Mouse (Mus musculus) MEL (cell line): ENCODE data around the gene Pot1b. TPM values are rescaled to one million over a fixed set of nuclear protein-coding genes. Genes with fewer than 3 reads are reported as not detected.

ENCODE experiments used
- DNase-seq: peaks from one replicate; pipeline ENCODE4 v3.0.0; 2011; ENCODE audit warnings: low read depth, low spot score
- H3K27ac ChIP-seq: 2 replicates; pipeline ENCODE4 v1.5.1; 2012; ENCODE audit warnings: low read depth, mild to moderate bottlenecking, control low read depth, low read length, moderate library complexity; ENCODE audit not compliant: control insufficient read depth
- H3K27me3 ChIP-seq, 2 experiments: fragments of 150-350 bp in 1 of 2; sonication (generic) in 1 of 2; 2 replicates each; pipeline ENCODE4 v1.6.1; 2012; ENCODE audit warnings: low read length in 2 of 2, mild to moderate bottlenecking in 2 of 2, improper control_type of control experiment in 1 of 2, moderate library complexity in 1 of 2; ENCODE audit not compliant: insufficient read depth in 2 of 2, control insufficient read depth in 1 of 2
- H3K36me3 ChIP-seq, 2 experiments: 2 replicates each; pipeline ENCODE4 v1.6.1; 2012 to 2014; ENCODE audit warnings: low read length in 2 of 2, improper control_type of control experiment in 1 of 2, inconsistent platforms in 1 of 2, mild to moderate bottlenecking in 1 of 2; ENCODE audit not compliant: insufficient read depth in 2 of 2, control insufficient read depth in 1 of 2
- H3K4me1 ChIP-seq, 2 experiments: fragments of 150-350 bp in 1 of 2; sonication (generic) in 1 of 2; 2 replicates each; pipeline ENCODE4 v1.6.1; 2012; ENCODE audit warnings: low read length in 2 of 2, improper control_type of control experiment in 1 of 2, mild to moderate bottlenecking in 1 of 2; ENCODE audit not compliant: insufficient read depth in 2 of 2, control insufficient read depth in 1 of 2
- H3K4me3 ChIP-seq, 2 experiments: fragments of 150-350 bp in 1 of 2; sonication (generic) in 1 of 2; 2 replicates each; pipeline ENCODE4 v1.5.1; 2012; ENCODE audit warnings: low read depth in 2 of 2, low read length in 2 of 2, mild to moderate bottlenecking in 2 of 2, moderate library complexity in 2 of 2, control low read depth in 1 of 2, improper control_type of control experiment in 1 of 2; ENCODE audit not compliant: control insufficient read depth in 1 of 2, insufficient read depth in 1 of 2
- H3K79me2 ChIP-seq: 2 replicates; pipeline ENCODE4 v1.6.1; 2012; ENCODE audit warnings: mild to moderate bottlenecking, low read length, moderate library complexity; ENCODE audit not compliant: control insufficient read depth, poor library complexity, insufficient read depth
- H3K9ac ChIP-seq: 2 replicates; pipeline ENCODE4 v1.6.1; 2012; ENCODE audit warnings: low read depth, mild to moderate bottlenecking, control low read depth, low read length, moderate library complexity; ENCODE audit not compliant: control insufficient read depth, poor library complexity, severe bottlenecking
- H3K9me3 ChIP-seq: fragments of 150-350 bp; sonication (generic); replicated peaks from 2 replicates; pipeline ENCODE4 v1.6.1; 2012; ENCODE audit warnings: mild to moderate bottlenecking, low read length, improper control_type of control experiment, moderate library complexity; ENCODE audit not compliant: insufficient read depth
- BHLHE40 ChIP-seq: IDR thresholded peaks from 2 replicates; pipeline ENCODE4 v1.6.1; 2012; ENCODE audit warnings: low read depth, mild to moderate bottlenecking, inconsistent platforms, low read length, improper control_type of control experiment, borderline replicate concordance
- CHD1 ChIP-seq: IDR thresholded peaks from 2 replicates; pipeline ENCODE4 v1.6.1; 2012; ENCODE audit warnings: low read depth, mild to moderate bottlenecking, inconsistent platforms, low read length, improper control_type of control experiment
- CHD2 ChIP-seq: IDR thresholded peaks from 2 replicates; pipeline ENCODE4 v1.6.1; 2011; ENCODE audit warnings: low read length, improper control_type of control experiment
- E2F4 ChIP-seq: IDR thresholded peaks from 2 replicates; pipeline ENCODE4 v1.6.1; 2011; ENCODE audit warnings: low read depth, low read length, improper control_type of control experiment, borderline replicate concordance
- ELF1 ChIP-seq: IDR thresholded peaks from 2 replicates; pipeline ENCODE4 v1.6.1; 2014; ENCODE audit warnings: low read depth, mild to moderate bottlenecking, inconsistent platforms, low read length, improper control_type of control experiment, moderate library complexity
- HCFC1 ChIP-seq: IDR thresholded peaks from 2 replicates; pipeline ENCODE4 v1.6.1; 2012; ENCODE audit warnings: low read depth, mild to moderate bottlenecking, inconsistent platforms, low read length, improper control_type of control experiment, moderate library complexity
- JUND ChIP-seq: IDR thresholded peaks from 2 replicates; pipeline ENCODE4 v1.6.1; 2011; ENCODE audit warnings: low read depth, mild to moderate bottlenecking, improper control_type of control experiment, low read length
- MAZ ChIP-seq: IDR thresholded peaks from 2 replicates; pipeline ENCODE4 v1.6.1; 2012; ENCODE audit warnings: low read depth, mild to moderate bottlenecking, inconsistent platforms, low read length, improper control_type of control experiment
- MEF2A ChIP-seq: IDR thresholded peaks from 2 replicates; pipeline ENCODE4 v1.6.1; 2014; ENCODE audit warnings: low read depth, mild to moderate bottlenecking, inconsistent platforms, low read length, improper control_type of control experiment; ENCODE audit not compliant: poor library complexity, insufficient replicate concordance, severe bottlenecking; ENCODE audit errors: extremely low read depth
- MXI1 ChIP-seq: IDR thresholded peaks from 2 replicates; pipeline ENCODE4 v1.6.1; 2011; ENCODE audit warnings: mild to moderate bottlenecking, low read depth, low read length, improper control_type of control experiment
- NELFE ChIP-seq: IDR thresholded peaks from 2 replicates; pipeline ENCODE4 v1.6.1; 2011; ENCODE audit warnings: low read depth, low read length, improper control_type of control experiment
- POLR2AphosphoS5 ChIP-seq: IDR thresholded peaks from 2 replicates; pipeline ENCODE4 v1.6.1; 2012; ENCODE audit warnings: low read depth, borderline replicate concordance, mild to moderate bottlenecking, inconsistent platforms, low read length, moderate library complexity, mixed read lengths
- SMC3 ChIP-seq: IDR thresholded peaks from 2 replicates; pipeline ENCODE4 v1.6.1; 2011; ENCODE audit warnings: low read depth, low read length, improper control_type of control experiment
- TCF12 ChIP-seq: IDR thresholded peaks from 2 replicates; pipeline ENCODE4 v1.6.1; 2014; ENCODE audit warnings: low read depth, mild to moderate bottlenecking, inconsistent platforms, low read length, improper control_type of control experiment, moderate library complexity
- UBTF ChIP-seq: IDR thresholded peaks from 2 replicates; pipeline ENCODE4 v1.6.1; 2012; ENCODE audit warnings: low read depth, mild to moderate bottlenecking, inconsistent platforms, low read length, improper control_type of control experiment, moderate library complexity, borderline replicate concordance; ENCODE audit not compliant: insufficient read depth
- USF2 ChIP-seq, 2 experiments: IDR thresholded peaks; 2 replicates each; pipeline ENCODE4 v1.6.1; 2011 to 2012; ENCODE audit warnings: improper control_type of control experiment in 2 of 2, low read length in 2 of 2, borderline replicate concordance in 1 of 2, inconsistent platforms in 1 of 2, low read depth in 1 of 2, mild to moderate bottlenecking in 1 of 2; ENCODE audit not compliant: insufficient read depth in 1 of 2
- ZKSCAN1 ChIP-seq: IDR thresholded peaks from 2 replicates; pipeline ENCODE4 v1.6.1; 2012; ENCODE audit warnings: low read depth, mild to moderate bottlenecking, inconsistent platforms, low read length, improper control_type of control experiment, moderate library complexity
- ZNF384 ChIP-seq: IDR thresholded peaks from 2 replicates; pipeline ENCODE4 v1.6.1; 2012; ENCODE audit warnings: low read depth, mild to moderate bottlenecking, inconsistent platforms, low read length, improper control_type of control experiment
- polyA plus RNA-seq, 2 experiments: library from polyadenylated mRNA; stranded (reverse) in 1 of 2; unstranded in 1 of 2; fragments of >175 nt in 1 of 2; fragments of >200 nt in 1 of 2; gene quantifications; 2 replicates each; pipeline versions ENCODE4 v1.2.1 to v1.2.4; 2012; ENCODE audit warnings: low replicate concordance in 2 of 2, low read depth in 1 of 2; ENCODE audit not compliant: insufficient read length in 2 of 2, insufficient read depth in 1 of 2, missing spikeins in 1 of 2
- total RNA-seq: library from RNA; depleted of rRNA; stranded (reverse); fragments of 300-350 nt; gene quantifications from 2 replicates; pipeline ENCODE4 v1.2.3, GENCODE M21; 2012

Pot1b gene
- total and polyA plus RNA-seq, 3 experiments, result 5.7 to 6.5 TPM; not detected in 1

- H3K4me3 ChIP-seq, result no peak overlapping the region
These were observed 9.8 kb upstream of the Pot1b start for GRCm38 (mm10) chr17:55722250-55722649.

DNA sequence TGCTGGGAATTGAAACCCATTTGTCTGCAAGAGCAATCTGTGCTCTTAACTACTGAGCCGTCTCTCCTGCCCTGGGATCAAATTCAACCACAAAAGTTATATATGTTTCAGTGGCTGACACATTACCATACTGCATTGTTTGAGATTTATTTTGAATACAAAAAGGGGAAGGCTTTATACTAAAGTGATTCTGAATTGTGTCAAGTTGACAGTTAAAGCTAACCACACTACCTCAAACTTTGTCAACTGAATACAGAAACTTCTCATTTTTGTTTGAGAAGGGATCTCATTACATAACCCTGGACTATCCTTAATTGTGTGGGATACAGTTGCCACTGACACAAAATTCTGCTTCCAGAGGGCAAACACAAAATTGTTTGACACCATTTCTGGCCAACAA, 8.8 kb upstream of the Pot1b start:
- no peaks in the 10 kb centered on the region for H3K9me3 ChIP-seq
- H3K27me3 ChIP-seq, result no peaks in the 10 kb centered on the region
- H3K4me1 ChIP-seq, result no peaks in the 10 kb centered on the region; a peak in 1 of 4 replicates
- no peak overlapping the region for H3K9ac ChIP-seq
- DNase-seq, result no peak
- H3K27ac ChIP-seq, result no peak overlapping the region
- no peak overlapping the region for H3K4me3 ChIP-seq
- no peak for TF ChIP-seq MEF2A
- no peak for TF ChIP-seq POLR2AphosphoS5
- TF ChIP-seq MAZ, result no peak
- no peak for TF ChIP-seq USF2 (IDR thresholded peaks at IDR 0.05; ENCODE audit: borderline replicate concordance in 1 of 2, insufficient read depth in 1 of 2, low read depth in 1 of 2, low read length in 2 of 2)
- no peak for TF ChIP-seq ZKSCAN1
- TF ChIP-seq CHD2, result no peak
- TF ChIP-seq, all 39 proteins: peak for 0
- no peaks in the 10 kb centered on the region for H3K36me3 ChIP-seq
- H3K79me2 ChIP-seq, result no peaks in the 10 kb centered on the region

More at GRCm38 (mm10) chr17:55722250-55722649, 9.8 kb upstream of the Pot1b start:
- H3K36me3 ChIP-seq, result no peaks in the 10 kb centered on the region
- TF ChIP-seq E2F4, result no peak
- no peaks in the 10 kb centered on the region for H3K27me3 ChIP-seq
- H3K9me3 ChIP-seq, result no peaks in the 10 kb centered on the region
- DNase-seq, result no peak
- no peaks in the 10 kb centered on the region for H3K79me2 ChIP-seq
- H3K4me1 ChIP-seq, result no peaks in the 10 kb centered on the region; a peak in 1 of 4 replicates
- H3K27ac ChIP-seq, result no peak overlapping the region
- H3K9ac ChIP-seq, result no peak overlapping the region

DNA sequence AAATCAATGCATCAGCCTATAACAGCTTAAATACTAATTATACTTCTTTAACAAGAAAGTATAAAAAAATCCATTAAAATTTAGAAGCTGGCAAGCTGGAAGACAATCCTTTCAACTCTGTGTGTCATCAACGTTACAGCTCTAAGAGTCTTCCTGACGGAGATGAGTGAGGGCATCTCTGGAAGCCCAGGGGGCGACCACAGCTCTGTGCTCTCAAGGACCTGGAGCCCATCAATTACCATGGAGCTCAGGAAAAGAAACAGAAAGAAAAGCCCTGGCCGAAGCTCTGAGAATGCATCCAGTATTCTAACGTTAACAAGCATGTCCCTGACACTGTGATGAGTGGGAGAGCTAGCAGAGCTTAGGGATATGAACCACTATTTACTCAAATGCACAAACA, 9.6 kb downstream of the Pot1b start:
- TF ChIP-seq POLR2AphosphoS5, result no peak
- no peak for TF ChIP-seq SMC3
- TF ChIP-seq UBTF, result no peak
- TF ChIP-seq CHD1, result no peak
- TF ChIP-seq MXI1, result no peak
- TF ChIP-seq TCF12, result no peak
- TF ChIP-seq JUND, result no peak
- no peak for TF ChIP-seq HCFC1
- no peak for TF ChIP-seq ZNF384
- TF ChIP-seq BHLHE40, result no peak
- no peak for TF ChIP-seq USF2 (IDR thresholded peaks at IDR 0.05; ENCODE audit: borderline replicate concordance in 1 of 2, insufficient read depth in 1 of 2, low read depth in 1 of 2, low read length in 2 of 2)
- no peak for TF ChIP-seq ELF1
- no peak for TF ChIP-seq NELFE
- no peak overlapping the region for H3K9ac ChIP-seq
- H3K36me3 ChIP-seq, result peaks cover 0 to 11% of the 10 kb centered on the region in 2 experiments

More for the DNA sequence above, 9.6 kb downstream of the Pot1b start:
- no peak overlapping the region for H3K4me3 ChIP-seq
- no peak for DNase-seq
- H3K4me1 ChIP-seq, result peaks cover 0 to 2% of the 10 kb centered on the region in 2 experiments; a peak in 1 of 4 replicates
- no peaks in the 10 kb centered on the region for H3K79me2 ChIP-seq
- no peaks in the 10 kb centered on the region for H3K9me3 ChIP-seq
- no peaks in the 10 kb centered on the region for H3K27me3 ChIP-seq
- no peak overlapping the region for H3K27ac ChIP-seq
